Mouse (Mus musculus): ENCODE data around the gene F9.
"Not testable (repeated sequence)": the region's sequence is repeated elsewhere in the genome, so short reads cannot be mapped to it uniquely, and the experiment has no call there.

The F9 gene

GRCm38 (mm10) chrX:59999221-60000083 is at the start of gene F9:
Gene F9, plus strand, starts transcription at chrX:59999464.
- no peak for DNase-seq (ENCODE audit: low spot score)

GRCm38 (mm10) chrX:59969767-59970166 is 29.5 kb upstream of the F9 start:
- DNase-seq (ENCODE audit: low spot score) = not testable (repeated sequence)

- no peak for DNase-seq (ENCODE audit: low spot score)
These were observed 800 bp downstream of the F9 start for GRCm38 (mm10) chrX:60000084-60000443.

GRCm38 (mm10) chrX:60001461-60001860 is 2.2 kb downstream of the F9 start:
- DNase-seq (ENCODE audit: low spot score) = no peak

GRCm38 (mm10) chrX:60013084-60013676 is 13.9 kb downstream of the F9 start:
- no peak for DNase-seq (ENCODE audit: low spot score)

GRCm38 (mm10) chrX:60014588-60014987 is 15.3 kb downstream of the F9 start:
- DNase-seq (ENCODE audit: low spot score) = no peak

- no peak for DNase-seq (ENCODE audit: low spot score)
These were observed 21.7 kb downstream of the F9 start for GRCm38 (mm10) chrX:60021007-60021406.

- no peak for DNase-seq (ENCODE audit: low spot score)
These were observed 22.3 kb downstream of the F9 start for GRCm38 (mm10) chrX:60021595-60021994.

GRCm38 (mm10) chrX:60026654-60027053 is 27.4 kb downstream of the F9 start:
- no peak for DNase-seq (ENCODE audit: low spot score)

GRCm38 (mm10) chrX:60054745-60055144 is 55.5 kb downstream of the F9 start:
- no peak for DNase-seq (ENCODE audit: low spot score)

- DNase-seq (ENCODE audit: low spot score) = no peak
These were observed 55.9 kb downstream of the F9 start for GRCm38 (mm10) chrX:60055185-60055584.

- no peak for DNase-seq (ENCODE audit: low spot score)
These were observed 76.1 kb downstream of the F9 start for GRCm38 (mm10) chrX:60075359-60075758.

All from ovary, postnatal 36 days (tissue).